Mouse (Mus musculus): ENCODE measurements around the gene Shisa5.

GRCm38 (mm10) chr9:109051651-109052489 lies 13.5 kb downstream of the Shisa5 start:
- TF ChIP-seq CTCF (IDR thresholded peaks at IDR 0.05; ENCODE audit: low read depth, low read length) (no peak), POLR2A (IDR thresholded peaks at IDR 0.05; ENCODE audit: borderline replicate concordance, low read depth, low read length) (no peak)

Data from bone marrow macrophage, adult 2 months (primary cell).